Mouse (Mus musculus): ENCODE measurements at regions not wholly inside any gene's neighbourhood (a gene's known extent, or its start where the extent isn't known, plus 50 kb on each side); places are given as distances from the start of the nearest gene placed in this dataset.
A peak's percentile ranks its signal among the peaks of the same experiment; 100 is the strongest.
"Not testable (repeated sequence)": the region's sequence is repeated elsewhere in the genome, so short reads cannot be mapped to it uniquely, and the experiment has no call there.

GRCm38 (mm10) chr14:13055198-13055597 lies 229.4 kb upstream of the Synpr start:
- DNase-seq (ENCODE audit: low spot score in 2 of 2) = no peak

GRCm38 (mm10) chr14:13042536-13042935 lies 219.7 kb upstream of the Cadps start:
- not testable (repeated sequence) for DNase-seq (ENCODE audit: low spot score in 2 of 2)

DNA sequence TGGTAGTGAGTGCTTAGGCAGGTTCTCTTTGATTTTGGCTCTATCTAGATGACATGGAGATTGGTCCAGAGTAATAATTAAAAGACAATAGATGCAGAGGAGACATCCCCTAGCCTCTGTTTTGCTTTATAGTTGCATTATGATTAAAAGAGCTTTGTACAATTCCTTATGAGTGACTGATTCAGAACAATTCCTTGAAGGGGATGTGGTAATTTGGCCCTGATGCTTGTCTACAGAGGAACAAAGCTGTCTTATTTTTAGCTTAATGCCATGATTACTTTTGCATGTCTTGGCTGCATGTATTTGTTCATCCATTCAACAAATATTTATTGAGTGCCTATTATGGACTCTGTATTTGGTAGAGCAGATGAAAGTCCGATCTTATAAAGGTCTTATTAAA lies 218.9 kb upstream of the Cadps start:
- no peak for DNase-seq (ENCODE audit: low spot score in 2 of 2)

DNA sequence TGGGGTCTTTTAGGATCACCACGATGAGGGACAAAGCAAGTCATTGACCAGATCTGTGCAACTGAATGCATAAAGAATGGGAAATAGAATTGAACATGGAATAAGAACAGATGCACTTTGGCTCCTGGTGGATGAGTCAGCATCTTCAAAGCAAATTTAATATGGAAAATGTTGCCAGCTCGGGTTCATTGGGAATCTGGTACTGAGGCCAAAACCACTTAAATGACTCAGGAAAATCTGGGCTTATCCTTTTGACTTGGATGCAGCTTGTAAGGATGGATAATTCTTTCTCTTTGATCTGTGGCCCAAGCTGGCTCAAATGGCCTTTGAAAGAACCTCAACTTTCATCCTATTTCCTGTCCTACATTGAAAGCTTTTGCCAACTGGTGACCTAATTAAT lies 217.3 kb upstream of the Cadps start:
- DNase-seq (ENCODE audit: low spot score in 2 of 2) = no peak

DNA sequence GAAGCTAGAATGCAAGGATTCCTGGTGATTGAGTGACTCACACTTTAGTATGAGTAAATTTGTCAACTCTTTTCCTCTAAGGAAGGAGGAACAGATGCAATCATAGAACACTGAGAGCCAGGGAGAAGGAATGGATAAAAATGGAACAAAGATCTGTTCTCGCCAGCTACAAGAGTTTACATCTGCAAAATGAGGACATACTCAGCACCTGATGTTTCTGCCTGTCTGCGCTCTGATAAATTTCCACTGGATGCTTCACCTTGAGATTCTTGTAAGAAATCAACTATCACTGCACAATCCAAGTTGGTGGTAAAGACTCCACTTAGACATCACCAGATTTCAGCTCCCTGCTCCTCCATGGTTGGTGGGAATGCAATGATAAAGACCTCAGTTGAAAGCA lies 214.5 kb upstream of the Cadps start:
- peak; percentile 45 to 66 for DNase-seq (ENCODE audit: low spot score in 2 of 2)

- no peak for DNase-seq (ENCODE audit: low spot score in 2 of 2)
Observed at GRCm38 (mm10) chr14:13029794-13030193, 206.9 kb upstream of the Cadps start.

DNA sequence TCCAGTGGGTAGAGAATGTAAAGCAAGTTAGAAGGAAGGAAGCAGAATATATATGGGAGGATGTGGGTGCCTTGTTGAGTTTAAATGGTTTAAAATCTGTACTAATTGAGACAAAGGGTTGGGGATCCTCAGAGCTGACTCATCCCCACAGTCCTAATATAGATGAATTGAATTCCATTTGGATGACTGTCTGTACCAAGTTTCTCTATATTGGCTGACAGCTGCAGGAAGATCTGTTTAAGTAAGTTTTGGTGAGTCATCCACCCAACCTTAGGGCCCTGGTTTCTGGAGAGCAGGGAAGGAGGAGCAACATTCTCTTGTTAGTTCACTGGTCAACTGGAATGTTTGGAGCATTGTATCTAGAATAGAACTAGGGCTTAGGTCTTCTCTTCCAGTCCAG lies 199.9 kb upstream of the Cadps start:
- peak in 1 of 2 experiments; percentile 27 for DNase-seq (ENCODE audit: low spot score in 2 of 2)

DNA sequence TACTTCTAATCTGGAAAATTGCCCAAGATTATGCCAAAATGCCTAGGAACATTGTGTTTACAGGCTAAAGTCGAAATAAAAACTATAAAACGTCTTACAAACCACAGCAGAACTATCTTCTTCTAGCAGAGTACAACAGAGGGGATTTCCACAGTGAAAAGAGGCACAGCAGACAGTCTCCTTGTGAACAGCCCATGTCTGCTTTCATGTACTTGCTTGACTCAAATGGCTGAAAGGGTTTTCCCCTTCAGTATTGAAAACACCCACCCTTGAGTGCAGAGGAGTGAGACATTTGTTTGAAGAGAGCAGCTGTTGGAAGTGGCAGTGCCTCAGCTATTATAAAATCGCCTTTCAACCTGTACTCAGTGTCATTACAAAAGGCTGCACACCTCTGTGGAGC lies 188.2 kb upstream of the Cadps start:
- DNase-seq (ENCODE audit: low spot score in 2 of 2) = no peak

- DNase-seq (ENCODE audit: low spot score in 2 of 2) = peak; percentile 86
Observed at GRCm38 (mm10) chr14:13000997-13001699, 178.3 kb upstream of the Cadps start.

DNA sequence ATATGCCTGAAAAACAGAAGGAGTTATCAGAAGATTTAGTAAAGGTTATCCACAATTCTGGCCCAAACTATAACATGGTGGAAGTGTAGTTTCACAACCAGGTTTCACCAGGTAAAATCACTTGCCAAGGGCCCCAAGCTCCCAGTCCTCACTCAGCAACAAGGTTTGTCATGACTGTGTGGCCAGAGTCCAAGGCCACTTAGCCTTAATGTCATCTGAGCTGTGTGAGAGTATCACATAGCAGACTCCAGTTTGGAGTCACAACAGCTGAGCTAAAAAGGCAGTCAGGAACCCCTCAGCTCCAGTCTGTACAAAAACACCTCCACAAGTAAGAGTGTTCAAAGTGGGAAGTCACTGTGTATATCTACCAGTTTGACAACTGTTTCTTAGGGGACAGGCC lies 156.5 kb upstream of the Cadps start:
- DNase-seq (ENCODE audit: low spot score in 2 of 2) = no peak

DNA sequence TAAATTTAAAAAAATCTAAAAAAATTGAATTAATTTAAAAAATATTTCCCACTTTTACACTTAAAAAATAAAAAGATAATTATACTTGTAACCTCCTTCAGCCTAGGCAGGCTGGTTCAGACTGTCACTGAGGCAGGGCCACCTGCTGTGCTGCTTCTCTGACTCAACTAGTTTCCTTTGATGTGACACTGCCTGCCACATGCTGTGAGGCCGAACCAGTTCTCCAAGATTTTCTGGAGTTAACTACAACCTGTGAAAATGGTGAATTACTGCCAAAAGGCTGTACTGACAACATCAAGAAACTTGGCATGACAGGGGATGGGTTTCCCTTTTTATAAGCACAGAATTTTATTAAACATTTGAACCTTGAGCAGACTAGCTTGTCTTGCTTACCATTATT lies 143.6 kb upstream of the Cadps start:
- no peak for DNase-seq (ENCODE audit: low spot score in 2 of 2)

DNA sequence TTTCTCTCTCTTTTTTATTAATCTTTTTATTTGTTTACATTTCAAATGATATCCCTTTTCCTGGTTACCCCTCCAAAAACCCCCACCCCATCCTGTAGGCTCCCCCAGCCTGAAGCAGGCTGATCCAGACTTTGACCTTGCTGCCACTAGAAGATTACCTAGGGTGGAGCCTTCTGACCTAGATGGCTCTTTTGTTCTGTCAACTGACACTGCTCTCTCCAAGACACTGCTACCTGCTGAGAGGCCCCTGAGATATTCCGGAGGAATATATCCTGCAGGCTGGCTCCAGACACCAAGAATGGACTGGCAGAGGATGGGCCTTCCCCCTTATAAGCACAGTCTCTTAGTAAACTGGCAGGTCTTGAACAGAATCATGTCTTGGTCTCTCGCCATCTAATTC lies 135.0 kb upstream of the Cadps start:
- DNase-seq (ENCODE audit: low spot score in 2 of 2) = not testable (repeated sequence)

DNA sequence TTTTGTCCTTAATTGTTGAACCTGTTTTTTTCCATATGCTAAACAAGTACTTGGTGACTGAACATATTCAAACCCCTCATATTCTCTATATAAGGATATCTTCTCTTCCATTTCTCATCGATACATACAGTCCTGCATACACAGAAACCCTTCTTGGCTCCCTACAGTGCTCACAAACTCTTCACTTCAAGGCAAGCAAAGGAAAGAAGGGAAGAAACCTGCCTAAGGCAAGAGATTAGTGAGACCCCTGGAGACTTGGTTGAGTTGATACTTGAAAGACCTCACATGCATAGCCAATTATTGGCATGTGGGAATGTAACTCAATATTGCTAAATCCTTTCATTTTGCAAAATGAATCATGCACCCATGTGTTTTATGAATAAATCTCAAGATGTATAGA lies 128.0 kb upstream of the Cadps start:
- no peak for DNase-seq (ENCODE audit: low spot score in 2 of 2)

DNA sequence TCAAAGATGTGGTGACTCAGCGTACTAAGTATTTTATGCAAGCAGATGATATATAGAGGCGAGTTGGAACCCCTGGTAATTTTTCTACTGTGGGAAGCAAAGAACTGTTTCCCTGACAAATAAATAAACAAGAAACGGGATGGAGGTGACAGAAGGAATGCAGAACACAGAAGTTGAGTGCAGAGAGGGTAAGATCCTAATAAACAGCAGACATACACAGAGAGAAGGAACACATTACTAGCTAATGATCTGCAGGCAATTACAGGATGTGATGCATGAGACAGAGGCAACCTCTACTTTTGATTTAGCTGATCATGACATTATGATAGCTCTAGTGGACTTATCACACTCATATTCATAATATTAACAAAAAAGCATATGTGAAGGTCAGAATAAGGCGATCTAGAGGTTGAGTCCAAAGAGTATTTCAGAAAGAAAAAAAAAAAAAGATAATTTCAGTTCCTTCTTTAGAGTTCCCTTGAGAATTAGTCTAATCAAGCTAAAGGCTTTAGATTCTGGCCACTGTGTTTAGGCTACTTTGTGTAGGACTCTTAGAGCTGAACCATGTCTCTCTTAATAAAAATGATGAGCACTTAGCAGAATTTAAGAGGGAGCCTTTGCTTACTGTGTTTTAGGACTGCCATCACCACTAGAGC lies 115.9 kb upstream of the Cadps start:
- DNase-seq (ENCODE audit: low spot score in 2 of 2) = no peak

DNA sequence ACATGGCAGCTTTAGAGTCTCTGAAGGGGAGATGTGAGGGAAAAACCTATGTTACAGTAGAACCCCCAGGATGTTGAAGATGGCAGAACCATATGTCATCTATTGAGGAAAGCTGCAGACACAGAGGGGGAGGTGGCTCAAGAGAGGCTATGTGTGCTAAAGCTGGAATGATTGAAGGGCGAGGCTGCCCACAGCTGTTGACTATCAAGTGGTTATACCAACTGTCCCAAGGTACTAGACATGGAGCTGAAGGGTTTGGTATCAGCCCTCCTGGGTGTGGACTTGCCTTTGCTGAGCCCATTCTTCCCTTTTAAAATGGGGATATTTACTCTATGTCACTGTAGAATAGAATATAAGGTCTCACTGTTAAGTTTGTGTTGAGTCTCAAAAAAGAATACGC lies 113.5 kb upstream of the Cadps start:
- DNase-seq (ENCODE audit: low spot score in 2 of 2) = no peak

DNA sequence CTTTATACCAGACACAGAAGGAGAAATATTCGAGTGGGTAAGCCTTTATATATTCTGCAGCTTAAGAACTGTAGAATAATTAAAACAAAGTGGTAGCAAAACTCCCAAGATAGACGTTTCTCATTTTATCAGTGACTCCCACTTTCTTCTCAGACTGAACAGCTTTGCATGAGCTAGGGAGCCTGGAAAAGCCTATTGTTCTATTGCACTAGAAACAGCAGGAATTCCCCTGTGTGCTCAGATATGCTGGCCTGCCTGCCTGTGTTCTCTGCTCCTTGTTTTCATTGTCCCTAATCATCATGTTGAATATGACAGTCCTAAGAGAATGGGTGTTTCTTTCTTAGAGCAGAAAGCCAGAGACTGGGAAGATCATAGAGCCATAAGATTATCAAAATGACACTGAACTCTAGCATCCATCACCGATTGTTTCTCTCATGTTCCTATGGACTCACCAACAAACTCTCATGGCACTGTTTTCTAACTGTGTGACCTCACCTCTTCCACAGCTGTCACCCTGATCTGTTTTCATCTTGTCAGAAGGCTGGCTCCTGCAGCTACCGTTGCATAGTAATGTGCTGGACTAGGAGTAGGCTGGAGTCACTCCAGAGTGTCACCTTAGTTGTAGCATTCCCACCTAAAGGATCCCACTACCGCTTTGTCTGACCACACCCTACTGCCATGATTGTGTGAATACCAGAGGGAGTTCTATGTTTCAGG lies 108.9 kb upstream of the Cadps start:
- DNase-seq (ENCODE audit: low spot score in 2 of 2) = peak in 1 of 2 experiments; percentile 5

GRCm38 (mm10) chr14:12923617-12924016 lies 100.7 kb upstream of the Cadps start:
- DNase-seq (ENCODE audit: low spot score in 2 of 2) = peak; percentile 21 to 57

DNA sequence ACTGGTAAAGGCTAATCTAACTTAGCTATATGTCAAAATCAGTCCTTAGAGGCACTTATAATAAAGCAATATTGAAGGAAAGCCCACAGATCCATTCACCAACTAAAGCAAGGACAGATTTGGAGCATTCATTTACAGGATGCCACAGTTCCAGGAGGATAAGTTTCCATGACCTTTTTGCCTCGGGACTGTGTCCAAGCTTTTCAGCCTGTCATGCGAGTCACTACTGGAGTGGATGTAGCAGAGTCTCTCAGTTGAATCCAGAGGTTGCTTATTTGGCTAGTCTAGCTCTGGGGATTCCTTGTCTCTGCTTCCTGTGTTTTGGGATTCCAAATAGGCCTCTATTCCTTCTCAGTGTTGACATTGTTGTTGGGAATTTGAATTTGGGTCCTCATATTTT lies 92.6 kb upstream of the Cadps start:
- DNase-seq (ENCODE audit: low spot score in 2 of 2) = no peak

- DNase-seq (ENCODE audit: low spot score in 2 of 2) = no peak
Observed at GRCm38 (mm10) chr14:12913956-12914355, 91.1 kb upstream of the Cadps start.

DNA sequence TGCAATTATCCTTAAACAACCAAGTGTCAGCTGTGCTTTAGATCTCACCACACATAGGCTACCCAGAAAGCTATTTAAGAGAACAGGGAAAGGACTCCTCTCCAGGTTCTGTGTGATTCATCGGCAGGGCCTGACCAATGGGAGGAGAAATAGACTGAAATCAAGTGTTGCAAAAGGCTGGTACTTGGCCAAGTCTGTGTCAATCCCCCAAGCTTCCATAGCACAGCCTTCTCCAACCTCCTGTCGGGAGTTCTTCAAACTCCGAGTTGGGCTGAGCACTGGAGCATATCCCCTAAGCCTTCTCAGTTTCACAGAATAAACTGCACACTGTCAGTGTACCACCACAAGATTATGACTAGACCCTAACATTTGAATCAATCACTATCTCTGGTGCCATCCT lies 90.5 kb upstream of the Cadps start:
- no peak for DNase-seq (ENCODE audit: low spot score in 2 of 2)

- no peak for DNase-seq (ENCODE audit: low spot score in 2 of 2)
Observed at GRCm38 (mm10) chr14:12877337-12877662, 54.4 kb upstream of the Cadps start.

DNA sequence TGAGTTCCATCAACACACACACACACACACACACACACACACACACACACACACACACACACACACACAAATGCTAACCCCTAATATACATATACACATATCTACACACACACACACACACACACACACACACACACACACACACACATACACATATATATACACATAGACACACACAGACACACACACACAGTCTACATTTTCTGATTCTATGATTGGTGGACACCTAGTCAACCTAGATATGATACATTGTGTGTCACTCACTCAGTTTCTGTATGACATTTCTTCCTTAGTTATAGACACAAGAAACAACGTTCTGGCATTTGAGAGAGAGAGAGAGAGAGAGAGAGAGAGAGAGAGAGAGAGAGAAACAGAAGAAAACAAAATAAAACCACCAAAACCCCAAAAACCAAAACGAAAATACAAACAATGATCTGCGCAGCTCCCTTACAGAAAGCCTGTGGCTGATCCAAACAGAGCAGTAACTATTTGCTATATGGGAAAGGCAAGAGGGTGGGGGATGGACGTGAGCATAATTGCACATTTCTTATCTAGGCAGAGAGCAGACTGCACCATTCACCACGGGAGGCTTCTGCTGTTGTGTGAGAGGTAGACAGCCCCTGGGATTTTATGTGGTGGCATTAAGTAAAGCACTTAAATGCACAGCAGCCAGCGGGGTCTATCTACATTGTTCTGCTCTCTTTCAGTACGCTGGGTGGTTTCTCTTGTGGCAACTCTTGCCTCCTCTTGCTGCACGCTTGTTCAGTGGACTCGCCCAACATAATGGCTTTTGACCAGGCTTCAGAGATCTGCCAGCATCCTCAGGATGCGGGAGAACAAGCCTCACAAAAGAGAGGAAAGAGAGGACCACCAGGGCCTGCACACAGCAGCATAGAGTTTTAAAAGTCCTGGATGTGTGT lies 53.8 kb upstream of the Cadps start:
- DNase-seq (ENCODE audit: low spot score in 2 of 2) = peak; percentile 6 to 15

All from frontal cortex, postnatal 36 days (tissue).